Mouse (Mus musculus) adipocyte (in vitro differentiated cells): ENCODE data around the gene Cldn14.
A peak's percentile ranks its signal among the peaks of the same experiment; 100 is the strongest.
"Not testable (repeated sequence)": the region's sequence is repeated elsewhere in the genome, so short reads cannot be mapped to it uniquely, and the experiment has no call there.

Experiments used
- DNase-seq: peaks from one replicate; pipeline ENCODE4 v3.0.0-alpha.2; 2016; ENCODE audit warnings: low spot score

Cldn14 gene

DNA sequence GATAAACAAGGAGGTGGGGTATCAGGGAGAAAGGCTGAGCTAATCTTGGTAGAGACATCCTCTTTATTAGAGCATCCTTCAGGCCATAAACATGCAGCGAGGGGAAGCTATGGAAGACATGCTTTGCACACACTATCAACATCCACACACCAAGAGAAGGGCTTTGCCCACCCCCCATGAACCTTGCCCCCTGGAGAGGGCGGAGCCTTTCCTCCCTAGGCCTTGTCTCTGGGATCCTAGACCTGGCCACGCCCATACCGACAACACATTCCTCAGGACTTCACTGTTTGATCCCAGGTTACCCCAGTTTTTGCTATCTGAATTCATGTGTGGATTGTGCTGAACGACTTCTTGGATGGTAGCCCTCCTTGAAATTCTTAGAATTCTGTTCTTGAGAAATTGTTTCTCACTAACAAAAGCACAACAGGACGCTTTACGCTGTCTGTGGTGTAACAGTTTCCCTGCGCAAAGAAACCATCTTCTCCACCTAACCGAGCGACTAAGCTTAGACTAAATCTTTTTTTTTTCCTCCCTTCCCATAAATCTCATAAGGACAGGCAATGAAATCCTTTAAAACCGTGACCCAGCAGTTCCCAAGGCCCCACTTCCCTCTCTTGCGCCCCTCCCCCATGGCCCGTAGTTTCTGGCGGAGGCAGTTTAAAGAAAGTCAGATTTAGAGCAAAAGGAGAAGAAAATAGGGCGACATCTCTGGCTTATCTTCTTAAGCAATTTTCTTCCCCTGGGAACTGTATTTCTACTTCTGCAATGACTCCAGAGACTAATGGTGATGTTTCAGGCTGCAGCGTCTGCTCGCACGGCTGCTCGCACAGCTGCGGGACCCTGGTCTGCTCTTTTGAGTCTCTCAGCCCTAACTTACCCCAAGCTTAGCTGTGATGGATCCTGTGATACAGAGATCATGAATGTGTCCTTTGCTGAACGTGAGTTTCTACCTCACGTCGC, 1.7 kb downstream of the Cldn14 start:
- no peak for DNase-seq

DNA sequence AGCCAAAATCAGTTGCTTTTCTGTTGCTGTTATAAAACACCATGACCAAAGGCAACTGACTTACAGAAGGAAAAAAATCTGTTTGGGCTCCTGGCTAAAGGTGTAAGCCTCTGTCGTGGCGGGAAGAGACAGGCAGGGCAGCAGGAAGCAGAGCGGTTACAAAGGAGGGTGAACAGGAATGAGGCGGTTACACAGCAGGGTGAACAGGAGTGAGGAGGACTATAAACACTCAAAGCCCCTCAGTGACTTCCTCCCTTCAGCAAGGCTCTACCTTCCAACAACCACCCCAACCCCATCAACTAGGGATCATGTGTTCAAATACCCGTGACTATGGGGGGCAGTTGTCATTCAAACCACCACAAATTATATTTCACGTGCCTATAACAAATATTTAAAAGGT, 5.2 kb downstream of the Cldn14 start:
- no peak for DNase-seq

DNA sequence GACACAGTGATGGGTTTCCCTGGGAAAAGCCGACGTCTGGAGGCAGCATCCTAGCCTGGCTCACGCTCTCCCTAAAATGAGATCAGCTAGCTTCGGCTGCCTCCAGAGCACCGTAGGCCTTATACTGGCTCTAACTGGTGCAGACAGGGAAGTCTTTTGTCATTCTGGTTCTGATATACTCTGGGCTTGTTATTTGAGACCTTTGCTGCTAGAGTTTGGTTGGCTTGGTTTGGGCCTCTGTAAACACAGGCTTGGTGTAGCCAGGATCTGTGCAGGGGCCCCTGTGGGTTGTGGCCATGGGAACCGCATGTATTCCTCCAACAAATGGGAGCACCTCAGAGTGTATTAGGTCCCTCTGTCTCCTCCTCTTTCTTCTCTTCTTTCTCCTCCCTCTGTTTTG, 7.3 kb downstream of the Cldn14 start:
- no peak for DNase-seq

DNA sequence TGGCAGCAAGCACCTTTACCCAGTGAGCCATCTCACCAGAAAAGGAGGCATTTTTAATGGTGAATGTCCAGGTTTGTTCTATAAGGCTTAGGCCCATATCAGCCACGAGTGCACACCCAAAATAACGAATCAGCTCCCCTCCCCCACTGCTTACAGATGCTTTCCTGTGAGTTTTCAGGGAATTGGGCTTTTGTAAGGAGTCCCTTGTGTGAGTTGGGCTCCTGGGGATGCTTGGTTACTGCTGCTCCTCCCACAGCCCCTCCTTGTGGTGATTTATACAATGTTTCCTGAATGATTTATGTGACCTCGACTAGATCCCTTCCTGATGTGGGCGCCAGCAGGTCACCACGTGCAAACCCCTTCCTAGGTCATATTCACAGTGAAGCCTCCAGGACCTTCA, 9.7 kb downstream of the Cldn14 start:
- no peak for DNase-seq

DNA sequence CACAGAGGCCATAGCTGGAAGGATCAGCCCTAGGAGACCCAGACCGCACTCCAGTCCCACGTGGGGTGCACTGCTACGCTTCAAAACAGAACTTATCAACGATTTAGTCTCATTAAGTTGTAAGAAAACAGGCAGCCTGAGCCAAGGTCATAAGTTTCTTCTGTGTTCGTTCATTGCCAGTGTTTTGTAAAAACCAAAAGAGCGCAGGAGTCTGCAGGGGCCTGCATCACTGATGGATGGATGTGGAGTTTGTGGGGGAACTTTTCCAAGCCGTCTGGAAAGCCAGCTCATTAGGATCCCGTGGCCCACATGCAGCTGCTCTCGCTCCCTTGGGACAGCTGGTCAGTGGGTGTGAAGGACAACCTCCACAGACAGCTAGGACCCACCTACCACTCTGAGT, 25.1 kb downstream of the Cldn14 start:
- no peak for DNase-seq

DNA sequence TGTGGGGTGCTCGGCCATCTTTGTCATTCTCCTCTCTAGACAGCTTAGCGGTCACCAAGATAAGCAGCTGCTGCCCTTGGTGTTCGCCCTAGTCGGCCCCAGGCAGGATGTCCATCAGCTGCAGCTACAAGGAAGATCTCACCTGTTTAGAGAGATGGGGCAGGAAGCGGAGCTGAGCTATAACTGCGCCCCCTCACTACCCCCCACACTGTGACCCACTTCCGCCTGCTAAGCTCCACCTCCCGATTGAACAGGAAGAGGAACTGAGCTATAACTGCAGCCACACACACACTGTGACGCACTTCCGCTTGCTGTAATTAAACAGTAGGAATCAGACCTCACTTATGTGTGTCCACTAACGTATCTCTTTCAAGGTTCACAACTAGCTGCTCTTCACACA, 26.3 kb downstream of the Cldn14 start:
- DNase-seq: no peak

DNA sequence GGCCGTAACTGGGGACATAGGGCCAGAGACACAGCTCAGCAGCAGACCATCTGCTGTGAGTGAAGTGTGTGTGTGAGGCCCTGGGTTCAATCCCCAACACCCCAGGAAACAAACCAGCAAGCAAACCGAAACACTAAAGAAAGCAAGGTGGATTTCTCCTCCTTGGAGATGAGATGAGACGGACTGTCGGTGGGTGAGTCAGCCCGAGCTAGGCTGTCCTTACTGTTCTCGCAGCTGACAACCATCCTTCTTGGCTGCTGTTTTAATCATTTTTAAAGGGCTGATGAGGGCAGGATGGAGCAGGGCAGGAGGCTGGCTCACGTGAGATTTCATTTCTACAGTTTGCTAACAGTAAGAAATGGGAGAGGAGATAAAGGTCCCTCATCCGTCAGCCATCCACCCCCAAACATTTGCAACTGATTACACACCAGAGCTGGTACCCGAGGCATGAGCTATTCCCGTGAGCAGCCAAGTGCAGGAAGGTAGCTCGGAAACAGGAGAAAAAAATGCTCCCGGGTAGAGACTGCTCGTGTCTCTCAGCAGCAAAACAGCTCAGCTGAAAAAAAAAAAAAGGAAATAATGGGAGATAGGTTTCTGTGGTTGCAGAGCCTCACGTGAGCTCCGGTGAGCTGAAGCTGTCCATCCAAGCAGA, 27.3 kb downstream of the Cldn14 start:
- DNase-seq: no peak

DNA sequence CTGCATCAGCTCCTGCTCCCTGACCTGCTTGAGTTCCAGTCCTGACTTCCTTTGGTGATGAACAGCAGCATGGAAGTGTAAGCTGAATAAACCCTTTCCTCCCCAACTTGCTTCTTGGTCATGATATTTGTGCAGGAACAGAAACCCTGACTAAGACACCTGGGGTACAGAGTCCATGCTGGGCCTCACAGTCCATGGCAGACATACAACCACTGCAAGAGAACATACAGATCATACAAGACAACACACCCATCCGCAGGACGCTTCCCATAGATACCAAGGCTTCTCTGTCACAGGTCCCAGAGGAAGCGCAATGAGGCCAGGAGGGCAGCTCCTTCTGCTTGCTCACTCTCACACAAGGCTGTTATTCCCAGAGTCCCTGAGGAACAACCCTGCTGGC, 28.3 kb downstream of the Cldn14 start:
- not testable (repeated sequence) for DNase-seq

DNA sequence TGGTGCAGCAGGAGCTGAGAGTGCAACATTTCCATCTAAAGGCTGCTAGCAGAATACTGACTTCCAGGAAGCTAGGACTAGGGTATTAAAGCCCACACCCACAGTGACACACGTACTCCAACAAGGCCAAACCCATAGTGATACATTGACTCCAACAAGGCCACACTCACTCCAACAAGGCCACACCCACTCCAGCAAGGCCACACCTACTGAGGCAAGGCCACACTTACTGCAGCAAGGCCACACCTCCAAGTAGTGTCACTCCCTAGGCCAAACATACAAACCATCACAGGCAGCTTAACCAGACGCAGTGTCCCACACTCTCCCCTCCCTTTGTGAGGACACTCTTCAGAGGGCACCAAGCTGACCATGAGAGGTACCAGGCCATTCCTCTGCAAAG, 29.3 kb downstream of the Cldn14 start:
- DNase-seq: no peak

DNA sequence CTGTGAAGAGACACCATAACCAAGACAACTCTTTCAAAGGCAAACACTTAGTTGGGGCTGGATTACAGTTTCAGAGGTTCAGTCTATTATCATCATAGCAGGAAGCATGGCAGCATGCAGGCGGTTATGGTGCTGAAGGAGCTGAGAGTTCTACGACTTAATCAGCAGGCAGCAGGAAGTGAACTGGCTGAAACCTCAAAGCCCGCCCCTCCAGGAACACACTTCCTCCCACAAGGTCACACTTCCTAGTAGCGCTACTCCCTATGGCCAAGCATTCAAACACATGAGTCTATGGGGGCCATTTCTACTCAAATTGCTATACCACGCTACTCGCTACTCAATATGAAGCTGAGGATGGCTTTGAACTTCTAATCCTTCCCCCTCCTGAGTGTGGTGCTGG, 31.1 kb downstream of the Cldn14 start:
- DNase-seq: no peak

DNA sequence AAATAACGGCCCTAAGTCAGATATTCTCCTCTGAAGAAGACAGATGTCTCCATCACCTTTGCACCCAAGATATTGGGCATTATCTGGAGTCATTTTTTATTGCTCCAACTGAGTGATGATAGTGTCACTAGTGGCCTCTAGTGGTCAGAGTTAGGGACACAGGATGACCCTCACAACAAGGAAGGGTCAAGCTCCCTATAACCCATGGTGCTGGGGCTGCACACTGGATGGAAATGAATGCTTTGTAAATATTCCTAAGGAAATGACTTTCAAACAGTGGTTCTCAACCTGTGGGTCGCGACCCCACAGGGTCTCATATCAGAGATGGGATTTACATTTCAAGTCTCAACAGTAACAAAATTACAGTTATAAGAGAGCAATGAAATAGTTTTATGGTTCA, 31.7 kb downstream of the Cldn14 start:
- peak; percentile 44 for DNase-seq

DNA sequence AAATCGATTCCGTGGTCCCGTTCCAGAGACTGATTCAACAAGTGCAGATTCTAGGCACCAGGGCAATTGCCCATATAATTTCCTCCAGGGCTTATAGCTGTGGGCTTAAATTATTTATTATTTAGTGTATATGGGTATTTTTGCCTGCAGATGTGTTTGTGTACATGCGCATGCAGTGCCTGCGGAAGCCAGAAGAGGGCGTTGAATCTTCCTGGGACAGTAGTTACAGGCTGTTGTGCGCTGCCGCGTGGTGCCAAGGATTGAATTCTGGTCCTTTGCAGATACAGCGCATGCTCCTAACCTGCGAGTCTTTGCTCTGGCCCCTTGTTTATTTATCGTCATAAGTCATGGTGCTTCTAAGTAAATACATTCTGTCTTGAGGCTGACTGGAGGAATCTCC, 33.2 kb downstream of the Cldn14 start:
- no peak for DNase-seq

DNA sequence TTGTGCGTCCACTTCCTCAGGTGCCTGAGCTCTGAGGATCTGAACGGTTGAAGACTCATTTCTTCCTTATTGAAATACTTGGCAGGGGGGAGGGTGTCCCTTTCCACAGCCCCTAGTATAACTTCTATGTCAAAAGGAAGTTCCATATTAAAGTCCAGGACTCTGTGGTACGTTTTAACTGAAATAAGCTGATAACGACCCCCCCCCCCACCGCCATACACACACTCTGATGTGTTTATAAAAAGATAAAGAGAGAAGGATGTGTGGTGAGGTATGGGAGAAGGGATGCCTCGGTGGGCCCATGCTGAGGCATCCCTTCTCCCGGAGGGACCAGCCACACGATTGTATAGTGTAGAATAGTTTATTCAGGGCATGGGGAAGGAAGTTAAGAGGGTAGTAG, 34.4 kb downstream of the Cldn14 start:
- no peak for DNase-seq

DNA sequence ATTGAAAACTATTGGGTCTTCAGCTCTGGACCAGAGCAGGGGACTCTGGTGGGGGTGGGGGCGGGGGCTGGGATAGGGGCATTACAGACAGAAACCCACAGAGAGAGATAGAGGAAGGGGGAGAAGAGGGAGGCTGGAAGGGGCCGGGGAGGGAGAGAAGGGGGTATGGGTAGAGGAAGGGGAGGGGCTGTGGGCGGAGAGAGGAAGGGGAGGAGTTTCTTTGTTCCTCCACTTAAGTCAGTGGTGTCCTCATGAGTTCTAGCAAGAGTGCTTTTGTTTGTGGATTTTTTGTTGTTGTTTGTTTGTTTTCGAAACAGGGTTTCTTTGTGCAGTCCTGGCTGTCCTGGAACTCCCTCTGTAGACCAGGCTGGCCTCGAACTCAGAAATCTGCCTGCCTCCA, 35.1 kb downstream of the Cldn14 start:
- no peak for DNase-seq

DNA sequence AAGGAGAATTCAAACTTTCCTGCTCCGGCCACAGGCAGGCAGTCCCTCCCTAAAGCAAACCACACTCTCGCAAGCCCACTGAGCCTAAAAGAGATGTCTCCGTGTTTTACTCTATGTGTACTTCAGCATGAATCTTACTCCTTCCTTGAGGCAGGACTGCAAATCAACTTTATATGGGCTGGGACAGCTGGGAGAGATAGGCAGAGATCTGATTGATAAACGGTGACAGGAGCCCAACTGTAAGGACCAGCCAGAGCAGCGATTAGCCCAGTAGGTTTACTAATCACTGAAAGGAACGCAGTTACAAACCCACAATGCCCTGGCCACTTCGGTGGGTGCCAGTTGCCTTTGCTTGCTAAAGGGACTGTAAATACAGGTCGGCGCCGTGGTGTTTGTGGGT, 35.5 kb downstream of the Cldn14 start:
- DNase-seq: no peak

DNA sequence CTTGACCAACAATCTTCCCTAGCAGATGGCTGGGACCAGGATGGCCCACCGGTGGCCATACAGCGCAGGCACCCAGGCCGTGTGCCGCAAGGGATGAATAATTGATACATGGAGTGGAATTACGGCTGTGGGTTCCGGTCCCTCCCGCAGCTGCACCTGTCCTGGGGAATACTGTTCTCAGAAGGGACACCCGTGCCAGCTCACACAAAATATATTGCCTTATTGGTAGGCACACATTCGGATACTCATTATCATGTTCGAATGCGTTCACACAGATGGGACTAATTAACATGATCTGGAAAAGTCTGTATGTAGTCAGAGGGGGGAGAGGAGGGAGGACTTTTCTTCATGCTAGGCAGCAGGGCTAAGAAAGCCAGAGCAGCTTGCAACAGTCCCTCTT, 37.6 kb downstream of the Cldn14 start:
- DNase-seq: no peak

DNA sequence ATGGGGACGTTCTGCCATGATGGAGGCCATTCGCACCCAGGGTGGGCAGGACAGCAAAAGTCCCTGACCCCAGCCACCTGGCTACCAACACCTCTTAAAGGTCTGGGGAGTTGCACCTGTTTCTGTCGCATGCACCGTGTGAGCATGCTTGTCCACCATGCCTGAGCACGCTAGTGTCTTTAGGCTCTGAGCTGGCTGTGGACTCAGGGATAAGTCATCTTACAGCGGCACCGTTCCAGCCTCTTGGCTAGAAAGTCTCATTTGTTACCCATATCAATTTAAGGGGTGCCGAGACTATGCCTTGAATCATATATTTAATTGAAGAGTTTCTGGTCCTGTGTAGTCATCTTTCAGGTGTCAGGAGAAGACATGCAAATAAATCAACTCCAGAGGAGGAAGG, 40.7 kb downstream of the Cldn14 start:
- DNase-seq: no peak

DNA sequence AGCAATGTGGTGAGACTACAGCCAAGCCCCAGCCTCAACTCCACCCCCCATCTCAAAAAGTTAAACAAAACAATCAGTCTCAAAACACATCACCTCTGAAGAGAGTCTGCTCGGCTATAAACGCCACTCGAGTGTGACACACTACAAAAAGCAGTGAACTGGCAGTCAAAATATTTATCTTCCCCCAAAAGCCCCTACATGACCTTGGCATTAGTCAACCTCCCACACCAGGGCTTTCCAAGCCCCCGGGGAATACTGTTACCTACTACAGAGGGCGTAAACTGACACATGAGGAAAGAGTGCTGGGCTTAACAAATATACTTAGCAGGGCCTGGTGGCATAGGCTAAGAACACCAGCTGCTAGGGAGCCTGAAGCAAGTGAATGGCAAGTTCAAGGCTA, 46.4 kb downstream of the Cldn14 start:
- no peak for DNase-seq

DNA sequence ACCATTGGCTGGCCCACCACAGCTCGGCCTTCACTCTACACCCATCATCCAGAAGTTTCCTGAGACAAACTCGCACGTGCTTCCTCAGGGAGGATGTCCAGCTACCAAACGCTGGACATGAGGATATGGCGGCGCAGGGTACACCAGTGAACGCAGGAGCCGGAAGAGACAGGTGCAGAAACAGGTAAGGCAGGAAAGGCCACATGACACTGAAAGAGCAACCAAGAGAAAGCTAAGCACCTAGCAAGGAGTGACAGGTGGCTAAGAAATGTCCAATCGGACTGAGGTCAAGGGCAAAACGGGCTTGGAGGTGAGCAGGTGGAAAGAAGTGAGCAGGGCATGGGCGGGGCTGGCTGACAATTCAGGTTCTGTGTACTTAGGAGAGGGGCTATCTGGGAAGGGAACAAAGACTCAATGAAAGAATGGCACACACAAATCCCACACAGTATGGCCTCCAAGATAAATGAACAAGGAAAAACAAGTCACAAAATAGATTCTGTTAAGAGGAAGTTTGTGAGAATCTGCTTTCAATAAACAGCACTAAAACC, 47.5 kb downstream of the Cldn14 start:
- DNase-seq: no peak

DNA sequence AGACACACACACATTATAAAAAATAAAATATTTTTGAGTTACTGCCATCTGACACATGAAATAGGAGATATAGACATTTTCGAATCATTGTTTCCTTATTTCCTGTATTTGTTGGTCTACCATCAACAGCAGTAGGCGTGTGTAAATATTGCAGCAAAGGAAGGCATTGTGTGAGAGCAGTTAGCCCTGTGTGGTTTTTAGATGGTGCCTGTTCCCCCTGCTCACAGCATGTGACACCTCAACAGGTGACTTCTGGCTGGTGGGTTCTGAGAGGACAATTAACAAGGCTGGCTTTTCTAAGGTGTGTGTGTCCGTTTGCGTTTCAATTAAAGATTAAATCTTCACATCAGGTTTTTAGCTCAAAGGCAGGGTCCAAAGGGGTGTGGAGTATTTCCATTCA, 48.1 kb downstream of the Cldn14 start:
- no peak for DNase-seq

DNA sequence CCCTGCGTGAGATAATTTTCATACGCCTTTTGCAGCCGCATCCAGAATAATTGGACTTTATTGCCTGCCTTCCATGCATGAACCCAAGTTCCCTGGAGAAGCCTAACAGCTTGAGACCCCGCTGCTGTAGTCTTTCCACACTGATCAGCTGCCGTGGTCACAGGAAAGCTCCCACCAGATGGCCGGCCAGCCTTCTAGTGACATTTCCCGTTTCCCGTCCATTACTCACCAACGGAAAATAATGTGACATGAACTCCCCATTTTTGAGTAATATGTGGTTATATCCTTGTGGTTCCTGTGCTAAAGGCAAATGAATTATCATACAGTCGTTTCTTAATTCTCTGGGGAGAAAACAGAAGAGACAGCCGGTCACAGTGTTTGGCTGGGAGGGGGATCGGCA, 51.2 kb downstream of the Cldn14 start:
- no peak for DNase-seq

DNA sequence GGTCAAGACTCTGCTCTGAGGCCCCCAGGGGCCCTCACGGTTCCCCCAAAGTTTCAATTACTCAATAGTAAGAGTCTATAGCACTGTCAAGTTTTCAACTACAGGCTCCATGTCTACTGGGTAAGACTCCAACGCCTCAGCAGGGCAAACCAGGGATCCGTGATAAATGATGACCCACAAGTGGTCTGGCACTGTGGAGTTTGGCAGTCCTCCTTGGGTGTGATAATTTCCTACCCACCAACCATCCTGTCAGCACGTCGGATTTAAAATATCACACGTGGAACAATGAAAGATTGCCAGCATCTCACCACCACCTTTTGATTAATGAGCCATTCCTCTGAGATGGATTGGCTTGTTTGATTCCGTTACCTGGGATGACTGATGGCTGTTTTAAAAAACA, 51.7 kb downstream of the Cldn14 start:
- no peak for DNase-seq

DNA sequence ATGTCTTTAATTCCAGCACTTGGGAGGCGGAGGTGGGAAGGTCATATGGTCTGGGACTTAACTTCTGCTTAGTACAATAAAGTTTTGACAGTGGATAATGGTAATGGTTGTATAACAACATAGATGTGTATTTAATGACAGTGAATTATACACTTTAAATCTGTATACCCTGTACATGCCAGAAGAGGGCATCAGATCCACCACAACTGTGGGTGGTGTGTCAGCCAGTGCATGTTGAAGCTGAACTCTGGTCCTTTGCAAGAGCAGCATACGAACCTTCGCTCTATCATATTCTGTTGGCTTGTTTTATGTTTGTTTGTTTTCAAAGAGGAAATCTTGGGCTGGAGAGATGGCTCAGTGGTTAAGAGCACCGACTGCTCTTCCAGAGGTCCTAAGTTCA, 61.2 kb downstream of the Cldn14 start:
- no peak for DNase-seq
